Mouse (Mus musculus) liver, embryonic 14.5 days (tissue): ENCODE measurements around the gene Pop5. TPM values are rescaled to one million over a fixed set of nuclear protein-coding genes. Genes with fewer than 3 reads are reported as not detected.

Experiments
- ATAC-seq: fragments of 200-750 bp; cut with Nextera tagmentation; 2 replicates; pipeline ENCODE4 v1.8.0; 2017; ENCODE audit warnings: moderate number of reproducible peaks, mild to moderate bottlenecking, moderate library complexity; ENCODE audit not compliant: insufficient read depth
- DNase-seq, 3 experiments: peaks; one replicate each; pipeline ENCODE4 v3.0.0-alpha.2; 2012 to 2013; ENCODE audit warnings: low read depth in 3 of 3, low spot score in 3 of 3
- H3K27ac ChIP-seq: fragments of 300-500 bp; sonication (generic); 2 replicates; pipeline ENCODE4 v1.5.1; 2014; ENCODE audit warnings: moderate library complexity, mild to moderate bottlenecking, control low read depth, inconsistent platforms
- H3K27me3 ChIP-seq: fragments of 300-500 bp; sonication (generic); 2 replicates; pipeline ENCODE4 v1.6.1; 2014; ENCODE audit warnings: mild to moderate bottlenecking, low read length, moderate library complexity; ENCODE audit not compliant: control insufficient read depth, insufficient read depth
- H3K36me3 ChIP-seq: fragments of 300-500 bp; sonication (generic); replicated peaks from 2 replicates; pipeline ENCODE4 v1.6.1; 2014; ENCODE audit warnings: low read depth; ENCODE audit not compliant: control insufficient read depth, insufficient read depth
- H3K4me1 ChIP-seq, 2 experiments: fragments of 200-500 bp in 1 of 2; fragments of 300-500 bp in 1 of 2; sonication (generic) in 1 of 2; replicated peaks; 2 replicates each; pipeline ENCODE4 v1.6.1; 2012 to 2014; ENCODE audit warnings: antibody characterized with exemption in 1 of 2, inconsistent platforms in 1 of 2, low read length in 1 of 2; ENCODE audit not compliant: control insufficient read depth in 2 of 2, insufficient read depth in 2 of 2
- H3K4me2 ChIP-seq: fragments of 300-500 bp; sonication (generic); 2 replicates; pipeline ENCODE4 v1.6.1; 2014; ENCODE audit warnings: low read depth, mild to moderate bottlenecking, control low read depth, moderate library complexity
- H3K4me3 ChIP-seq, 2 experiments: fragments of 200-500 bp in 1 of 2; fragments of 300-500 bp in 1 of 2; sonication (generic) in 1 of 2; 2 replicates each; pipeline ENCODE4 v1.5.1; 2012 to 2014; ENCODE audit warnings: low read depth in 2 of 2, low read length in 2 of 2, mild to moderate bottlenecking in 2 of 2, control low read depth in 1 of 2, inconsistent platforms in 1 of 2, moderate library complexity in 1 of 2; ENCODE audit not compliant: insufficient read depth in 1 of 2
- H3K9ac ChIP-seq: fragments of 300-500 bp; sonication (generic); replicated peaks from 2 replicates; pipeline ENCODE4 v1.6.1; 2014; ENCODE audit warnings: mild to moderate bottlenecking, control low read depth, moderate library complexity
- H3K9me3 ChIP-seq: fragments of 300-500 bp; sonication (generic); 2 replicates; pipeline ENCODE4 v1.6.1; 2016; ENCODE audit warnings: low read length, mixed read lengths; ENCODE audit not compliant: control insufficient read depth
- CTCF ChIP-seq: IDR thresholded peaks from 2 replicates; pipeline ENCODE4 v1.5.1; 2016; ENCODE audit warnings: antibody characterized with exemption, low read depth, control low read depth
- EP300 ChIP-seq: IDR thresholded peaks from 2 replicates; pipeline ENCODE4 v1.6.1; 2016; ENCODE audit warnings: antibody characterized with exemption, low read depth
- WGBS: fragments of 180-500 bp; shearing (Covaris S2); extraction: QIAGEN DNeasy Blood & Tissue Kit; methylation state at CpG from one replicate; pipeline ENCODE4 v1.1.7; 2014; ENCODE audit not compliant: insufficient replicate concordance; 5-methylcytosine and 5-hydroxymethylcytosine counted together
- polyA plus RNA-seq, 2 experiments: library from polyadenylated mRNA; depleted of rRNA in 1 of 2; stranded (reverse) in 1 of 2; unstranded in 1 of 2; fragments of >200 nt; fragmentation: Nextera tagmentation in 1 of 2; extraction: Ambion mirVana in 1 of 2; gene quantifications; 2 replicates each; pipeline versions ENCODE4 v1.2.1 to v1.2.3; 2012 to 2014

The Pop5 gene
- polyA plus RNA-seq, 2 experiments: 55.2 to 95.5 TPM

- ATAC-seq: no peak
Measured at GRCm38 (mm10) chr5:115273549-115274135, 38.0 kb downstream of the Pop5 start.

DNA sequence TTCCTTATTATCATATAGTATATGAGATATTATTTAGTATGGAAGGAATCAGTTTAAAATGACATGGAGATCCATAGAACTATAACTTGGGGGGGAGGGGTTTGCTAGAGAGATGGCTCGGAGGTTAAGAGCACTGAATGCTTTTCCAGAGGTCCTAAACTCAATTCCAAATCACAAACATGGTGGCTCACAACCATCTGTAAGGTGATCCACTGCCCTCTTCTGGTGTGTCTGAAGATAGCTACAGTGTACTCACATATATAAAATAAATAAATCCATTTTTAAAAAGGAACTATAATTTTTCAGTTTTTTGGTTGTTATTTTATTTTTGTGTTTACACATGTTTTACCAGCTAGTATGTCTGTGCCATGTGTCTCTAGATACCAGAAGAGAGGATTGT lies 38.7 kb downstream of the Pop5 start:
- WGBS: 62% methylated on average over 1 of the region's 1 CpGs
- no peak overlapping the region for H3K9ac ChIP-seq
- H3K4me3 ChIP-seq: no peak overlapping the region
- ATAC-seq (no peak), DNase-seq (no peak)
- peaks cover 22 to 34% of the 10 kb centered on the region in 2 experiments for H3K4me1 ChIP-seq
- H3K27me3 ChIP-seq: no peaks in the 10 kb centered on the region
- H3K27ac ChIP-seq: no peak overlapping the region
- H3K36me3 ChIP-seq: peaks cover 19% of the 10 kb centered on the region
- H3K9me3 ChIP-seq: no peaks in the 10 kb centered on the region
- no peak overlapping the region for H3K4me2 ChIP-seq
- no peak for TF ChIP-seq EP300
- TF ChIP-seq CTCF: peak; percentile 31; the same call in 1 of the 2 replicates

More at GRCm38 (mm10) chr5:115273549-115274135, 38.0 kb downstream of the Pop5 start:
- WGBS: 65% methylated on average over 6 of the region's 6 CpGs
- no peaks in the 10 kb centered on the region for H3K27me3 ChIP-seq
- H3K4me2 ChIP-seq: peak overlapping the region; percentile 78
- H3K36me3 ChIP-seq: peaks cover 26% of the 10 kb centered on the region
- H3K9ac ChIP-seq: no peak overlapping the region; the same call in 1 of the 2 replicates
- peak overlapping the region; percentile 65 for H3K27ac ChIP-seq
- H3K9me3 ChIP-seq: no peaks in the 10 kb centered on the region
- peaks cover 29 to 37% of the 10 kb centered on the region in 2 experiments for H3K4me1 ChIP-seq
- TF ChIP-seq CTCF (no peak), EP300 (no peak)
- H3K4me3 ChIP-seq: 0 out of 4 replicates have a peak overlapping the region, but pooled peaks of 1 of the 2 experiments have one; percentile 63
- DNase-seq: no peak

GRCm38 (mm10) chr5:115274771-115275170 lies 39.1 kb downstream of the Pop5 start:
- TF ChIP-seq EP300: no peak
- no peak for TF ChIP-seq CTCF
- no peaks in the 10 kb centered on the region for H3K27me3 ChIP-seq
- no peak for ATAC-seq
- no peak overlapping the region for H3K27ac ChIP-seq
- no peaks in the 10 kb centered on the region for H3K9me3 ChIP-seq
- no peak overlapping the region for H3K9ac ChIP-seq
- DNase-seq: no peak
- WGBS: 80% methylated on average over 1 of the region's 1 CpGs
- H3K36me3 ChIP-seq: peaks cover 15% of the 10 kb centered on the region
- no peak overlapping the region for H3K4me2 ChIP-seq
- H3K4me1 ChIP-seq: peaks cover 17 to 29% of the 10 kb centered on the region in 2 experiments
- no peak overlapping the region for H3K4me3 ChIP-seq

GRCm38 (mm10) chr5:115275998-115276397 lies 40.4 kb downstream of the Pop5 start:
- Histone ChIP-seq H3K4me3 (no peak overlapping the region), H3K4me1 (peaks cover 10 to 24% of the 10 kb centered on the region in 2 experiments), H3K27ac (no peak overlapping the region), H3K9me3 (no peaks in the 10 kb centered on the region), H3K4me2 (no peak overlapping the region), H3K27me3 (no peaks in the 10 kb centered on the region), H3K36me3 (peaks cover 2% of the 10 kb centered on the region), H3K9ac (no peak overlapping the region)
- no peak for DNase-seq
- no peak for ATAC-seq
- no peak for TF ChIP-seq EP300
- TF ChIP-seq CTCF: peak; percentile 88
- 62% methylated on average over 14 of the region's 14 CpGs for WGBS

DNA sequence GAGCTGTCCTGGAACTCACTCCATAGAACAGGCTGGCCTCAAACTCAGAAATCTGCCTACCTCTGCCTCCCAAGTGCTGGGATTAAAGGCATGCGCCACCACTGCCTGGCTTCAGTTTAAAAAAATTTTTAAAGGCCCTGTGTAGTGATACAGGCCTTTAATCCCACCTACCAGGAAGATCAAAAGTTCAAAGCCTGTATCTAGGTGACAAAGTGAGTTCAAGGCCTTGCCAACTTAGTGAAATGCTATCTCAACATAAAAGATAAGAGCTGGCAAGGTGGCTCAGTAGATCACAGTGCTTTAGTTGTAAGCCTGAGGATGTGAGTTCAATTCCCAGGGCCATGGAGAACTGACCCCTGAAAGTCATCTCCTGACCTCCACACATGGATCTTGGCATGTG lies 42.4 kb downstream of the Pop5 start:
- Histone ChIP-seq H3K4me1 (peaks cover 10 to 22% of the 10 kb centered on the region in 2 experiments), H3K27me3 (no peaks in the 10 kb centered on the region), H3K9me3 (no peaks in the 10 kb centered on the region), H3K4me3 (no peak overlapping the region), H3K4me2 (no peak overlapping the region), H3K9ac (no peak overlapping the region), H3K36me3 (no peaks in the 10 kb centered on the region), H3K27ac (no peak overlapping the region)
- TF ChIP-seq CTCF: no peak
- TF ChIP-seq EP300: no peak
- ATAC-seq (no peak), DNase-seq (no peak)
- 77% methylated on average over 1 of the region's 1 CpGs for WGBS
